Mouse (Mus musculus): ENCODE measurements around the gene Prkcq. TPM values are rescaled to one million over a fixed set of nuclear protein-coding genes. Genes with fewer than 3 reads are reported as not detected.

Gene Prkcq
- polyA plus RNA-seq, 1 experiment from 2014 or later, result 2.3 TPM

GRCm38 (mm10) chr2:11193099-11193618 lies 21.3 kb downstream of the Prkcq start:
- Histone ChIP-seq H3K4me1 (ENCODE audit: control insufficient read depth, insufficient read depth, low read length) (no peaks in the 10 kb centered on the region), H3K4me2 (no peak overlapping the region), H3K9ac (ENCODE audit: low read length) (no peak overlapping the region), H3K9me3 (ENCODE audit: control insufficient read depth, low read length) (no peaks in the 10 kb centered on the region), H3K4me3 (ENCODE audit: low read depth, low read length) (no peak overlapping the region), H3K36me3 (ENCODE audit: control insufficient read depth, insufficient read depth, low read length) (no peaks in the 10 kb centered on the region), H3K27ac (ENCODE audit: low read depth, low read length) (no peak overlapping the region), H3K27me3 (ENCODE audit: control insufficient read depth, insufficient read depth, low read length) (no peaks in the 10 kb centered on the region)
- DNase-seq (ENCODE audit: low spot score, missing footprints) (no peak), ATAC-seq (ENCODE audit: low FRiP score) (no peak)
- 84% methylated on average over 6 of the region's 6 CpGs for WGBS

- Histone ChIP-seq H3K27ac (ENCODE audit: low read depth, low read length) (no peak overlapping the region), H3K4me1 (ENCODE audit: control insufficient read depth, insufficient read depth, low read length) (no peaks in the 10 kb centered on the region), H3K9me3 (ENCODE audit: control insufficient read depth, low read length) (no peaks in the 10 kb centered on the region), H3K4me2 (no peak overlapping the region), H3K27me3 (ENCODE audit: control insufficient read depth, insufficient read depth, low read length) (no peaks in the 10 kb centered on the region), H3K9ac (ENCODE audit: low read length) (no peak overlapping the region), H3K4me3 (ENCODE audit: low read depth, low read length) (no peak overlapping the region), H3K36me3 (ENCODE audit: control insufficient read depth, insufficient read depth, low read length) (no peaks in the 10 kb centered on the region)
- WGBS, result 84% methylated on average over 5 of the region's 5 CpGs
- no peak for DNase-seq (ENCODE audit: low spot score, missing footprints)
- ATAC-seq (ENCODE audit: low FRiP score), result no peak
These were observed 22.9 kb downstream of the Prkcq start for GRCm38 (mm10) chr2:11194732-11195340.

- H3K27ac ChIP-seq (ENCODE audit: low read depth, low read length), result no peak overlapping the region
- ATAC-seq (ENCODE audit: low FRiP score) (no peak), DNase-seq (ENCODE audit: low spot score, missing footprints) (no peak)
- H3K4me2 ChIP-seq, result no peak overlapping the region
- no peaks in the 10 kb centered on the region for H3K9me3 ChIP-seq (ENCODE audit: control insufficient read depth, low read length)
- no peaks in the 10 kb centered on the region for H3K4me1 ChIP-seq (ENCODE audit: control insufficient read depth, insufficient read depth, low read length)
- no peaks in the 10 kb centered on the region for H3K27me3 ChIP-seq (ENCODE audit: control insufficient read depth, insufficient read depth, low read length)
- no peaks in the 10 kb centered on the region for H3K36me3 ChIP-seq (ENCODE audit: control insufficient read depth, insufficient read depth, low read length)
- no peak overlapping the region for H3K4me3 ChIP-seq (ENCODE audit: low read depth, low read length)
- H3K9ac ChIP-seq (ENCODE audit: low read length), result no peak overlapping the region
- 81% methylated on average over 2 of the region's 2 CpGs for WGBS
These were observed 24.2 kb downstream of the Prkcq start for GRCm38 (mm10) chr2:11196071-11196470.

- no peak for ATAC-seq (ENCODE audit: low FRiP score)
- Histone ChIP-seq H3K9ac (ENCODE audit: low read length) (no peak overlapping the region), H3K9me3 (ENCODE audit: control insufficient read depth, low read length) (no peaks in the 10 kb centered on the region), H3K36me3 (ENCODE audit: control insufficient read depth, insufficient read depth, low read length) (no peaks in the 10 kb centered on the region), H3K4me2 (no peak overlapping the region), H3K27me3 (ENCODE audit: control insufficient read depth, insufficient read depth, low read length) (no peaks in the 10 kb centered on the region), H3K4me1 (ENCODE audit: control insufficient read depth, insufficient read depth, low read length) (no peaks in the 10 kb centered on the region), H3K27ac (ENCODE audit: low read depth, low read length) (no peak overlapping the region), H3K4me3 (ENCODE audit: low read depth, low read length) (no peak overlapping the region)
- 91% methylated on average over 5 of the region's 5 CpGs for WGBS
- no peak for DNase-seq (ENCODE audit: low spot score, missing footprints)
These were observed 25.1 kb downstream of the Prkcq start for GRCm38 (mm10) chr2:11196952-11197559.

- WGBS, result 83% methylated on average over 5 of the region's 5 CpGs
- Histone ChIP-seq H3K4me3 (ENCODE audit: low read depth, low read length) (no peak overlapping the region), H3K36me3 (ENCODE audit: control insufficient read depth, insufficient read depth, low read length) (no peaks in the 10 kb centered on the region), H3K27me3 (ENCODE audit: control insufficient read depth, insufficient read depth, low read length) (no peaks in the 10 kb centered on the region), H3K9ac (ENCODE audit: low read length) (no peak overlapping the region), H3K9me3 (ENCODE audit: control insufficient read depth, low read length) (no peaks in the 10 kb centered on the region), H3K27ac (ENCODE audit: low read depth, low read length) (no peak overlapping the region), H3K4me2 (no peak overlapping the region), H3K4me1 (ENCODE audit: control insufficient read depth, insufficient read depth, low read length) (no peaks in the 10 kb centered on the region)
- DNase-seq (ENCODE audit: low spot score, missing footprints), result no peak
- no peak for ATAC-seq (ENCODE audit: low FRiP score)
These were observed 27.7 kb downstream of the Prkcq start for GRCm38 (mm10) chr2:11199624-11200023.

- Histone ChIP-seq H3K9me3 (ENCODE audit: control insufficient read depth, low read length) (no peaks in the 10 kb centered on the region), H3K27me3 (ENCODE audit: control insufficient read depth, insufficient read depth, low read length) (no peaks in the 10 kb centered on the region), H3K4me3 (ENCODE audit: low read depth, low read length) (no peak overlapping the region), H3K27ac (ENCODE audit: low read depth, low read length) (no peak overlapping the region), H3K4me2 (no peak overlapping the region), H3K36me3 (ENCODE audit: control insufficient read depth, insufficient read depth, low read length) (no peaks in the 10 kb centered on the region), H3K4me1 (ENCODE audit: control insufficient read depth, insufficient read depth, low read length) (no peaks in the 10 kb centered on the region), H3K9ac (ENCODE audit: low read length) (no peak overlapping the region)
- DNase-seq (ENCODE audit: low spot score, missing footprints), result no peak
- whole genome bisulfite sequencing, result 94% methylated on average over 11 of the region's 11 CpGs
- no peak for ATAC-seq (ENCODE audit: low FRiP score)
These were observed 30.9 kb downstream of the Prkcq start for GRCm38 (mm10) chr2:11202841-11203240.

GRCm38 (mm10) chr2:11203261-11203660 lies 31.4 kb downstream of the Prkcq start:
- Histone ChIP-seq H3K36me3 (ENCODE audit: control insufficient read depth, insufficient read depth, low read length) (no peaks in the 10 kb centered on the region), H3K9ac (ENCODE audit: low read length) (no peak overlapping the region), H3K9me3 (ENCODE audit: control insufficient read depth, low read length) (no peaks in the 10 kb centered on the region), H3K27me3 (ENCODE audit: control insufficient read depth, insufficient read depth, low read length) (no peaks in the 10 kb centered on the region), H3K4me2 (no peak overlapping the region), H3K27ac (ENCODE audit: low read depth, low read length) (no peak overlapping the region), H3K4me1 (ENCODE audit: control insufficient read depth, insufficient read depth, low read length) (no peaks in the 10 kb centered on the region), H3K4me3 (ENCODE audit: low read depth, low read length) (no peak overlapping the region)
- ATAC-seq (ENCODE audit: low FRiP score) (no peak), DNase-seq (ENCODE audit: low spot score, missing footprints) (no peak)
- WGBS, result 87% methylated on average over 5 of the region's 5 CpGs

GRCm38 (mm10) chr2:11204232-11204631 lies 32.3 kb downstream of the Prkcq start:
- H3K4me2 ChIP-seq, result no peak overlapping the region
- H3K9me3 ChIP-seq (ENCODE audit: control insufficient read depth, low read length), result no peaks in the 10 kb centered on the region
- no peaks in the 10 kb centered on the region for H3K4me1 ChIP-seq (ENCODE audit: control insufficient read depth, insufficient read depth, low read length)
- H3K27ac ChIP-seq (ENCODE audit: low read depth, low read length), result no peak overlapping the region
- no peak for DNase-seq (ENCODE audit: low spot score, missing footprints)
- no peak overlapping the region for H3K9ac ChIP-seq (ENCODE audit: low read length)
- 76% methylated on average over 5 of the region's 5 CpGs for WGBS
- H3K4me3 ChIP-seq (ENCODE audit: low read depth, low read length), result no peak overlapping the region
- no peaks in the 10 kb centered on the region for H3K36me3 ChIP-seq (ENCODE audit: control insufficient read depth, insufficient read depth, low read length)
- no peaks in the 10 kb centered on the region for H3K27me3 ChIP-seq (ENCODE audit: control insufficient read depth, insufficient read depth, low read length)
- no peak for ATAC-seq (ENCODE audit: low FRiP score)

GRCm38 (mm10) chr2:11204961-11205360 lies 33.1 kb downstream of the Prkcq start:
- no peak for ATAC-seq (ENCODE audit: low FRiP score)
- no peak overlapping the region for H3K4me3 ChIP-seq (ENCODE audit: low read depth, low read length)
- no peaks in the 10 kb centered on the region for H3K36me3 ChIP-seq (ENCODE audit: control insufficient read depth, insufficient read depth, low read length)
- H3K27ac ChIP-seq (ENCODE audit: low read depth, low read length), result no peak overlapping the region
- H3K9ac ChIP-seq (ENCODE audit: low read length), result no peak overlapping the region
- no peaks in the 10 kb centered on the region for H3K27me3 ChIP-seq (ENCODE audit: control insufficient read depth, insufficient read depth, low read length)
- 89% methylated on average over 9 of the region's 9 CpGs for WGBS
- H3K9me3 ChIP-seq (ENCODE audit: control insufficient read depth, low read length), result no peaks in the 10 kb centered on the region
- H3K4me1 ChIP-seq (ENCODE audit: control insufficient read depth, insufficient read depth, low read length), result no peaks in the 10 kb centered on the region
- H3K4me2 ChIP-seq, result no peak overlapping the region
- DNase-seq (ENCODE audit: low spot score, missing footprints), result no peak

Data from midbrain, embryonic 11.5 days (tissue).